ENCODE assay signal across 25 mouse cellular contexts in the genomic region with DNA sequence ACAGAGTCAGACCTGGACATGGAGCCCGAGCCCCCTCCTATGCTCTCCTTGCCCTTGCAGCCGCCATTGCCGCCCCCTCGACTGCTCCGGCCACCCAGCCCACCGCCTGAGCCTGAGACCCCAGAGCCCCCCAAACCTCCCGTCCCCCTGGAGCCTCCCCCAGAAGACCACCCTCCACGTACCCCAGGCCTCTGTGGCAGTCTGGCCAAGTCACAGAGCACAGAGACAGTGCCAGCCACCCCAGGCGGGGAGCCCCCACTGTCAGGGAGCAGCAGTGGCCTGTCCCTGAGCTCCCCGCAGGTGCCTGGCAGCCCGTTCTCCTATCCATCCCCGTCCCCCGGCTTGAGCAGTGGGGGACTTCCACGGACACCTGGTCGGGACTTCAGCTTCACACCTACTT. TPM values are rescaled to one million over a fixed set of nuclear protein-coding genes. Genes with fewer than 3 reads are reported as not detected.
"Had no signal": no experiment of that assay in that cellular context is flagged by ENCODE, and none has a peak within 500 bp of the region (broad histone marks: within the 10 kb centered on the region; RNA-seq: fewer than 3 reads in every experiment).

No protein-coding gene starts in this region.

- H3K9ac ChIP-seq: liver, postnatal 0 days; lung, embryonic 15.5 days; midbrain, embryonic 13.5 days; midbrain, embryonic 15.5 days; neural tube, embryonic 12.5 days had no signal

- DNase-seq: liver, postnatal 0 days; lung, adult 2 months; lung, postnatal 14 days; lung, postnatal 36 days; right cerebral cortex, postnatal 25 days; right cerebral cortex, postnatal 4 days; spleen, adult 18-20 months; thymus, adult 18-20 months; thymus, postnatal 14 days; thymus, postnatal 36 days had no signal

- H3K4me3 ChIP-seq: lung, embryonic 15.5 days; megakaryocyte, embryonic 14.5 days; midbrain, embryonic 13.5 days; midbrain, embryonic 15.5 days; neural tube, embryonic 12.5 days had no signal

- H3K27me3 ChIP-seq: lung, embryonic 15.5 days; megakaryocyte, embryonic 14.5 days; midbrain, embryonic 13.5 days; midbrain, embryonic 15.5 days; neural tube, embryonic 12.5 days had no signal

- H3K9me3 ChIP-seq: lung, embryonic 15.5 days; megakaryocyte, embryonic 14.5 days; midbrain, embryonic 13.5 days; midbrain, embryonic 15.5 days; neural tube, embryonic 12.5 days had no signal

- H3K27ac ChIP-seq: lung, embryonic 15.5 days; macrophage; midbrain, embryonic 13.5 days; midbrain, embryonic 15.5 days; neural tube, embryonic 12.5 days had no signal

- H3K4me1 ChIP-seq: lung, embryonic 15.5 days; midbrain, embryonic 13.5 days; midbrain, embryonic 15.5 days; neural tube, embryonic 12.5 days had no signal

- H3K4me2 ChIP-seq: lung, embryonic 15.5 days; midbrain, embryonic 11.5 days; midbrain, embryonic 13.5 days; midbrain, embryonic 15.5 days; neural tube, embryonic 12.5 days had no signal

- ATAC-seq: liver, postnatal 0 days; lung, postnatal 0 days; midbrain, embryonic 13.5 days; midbrain, embryonic 15.5 days had no signal

RNA-seq across cellular contexts. Expression of gene Hpd, which starts 22.7 kb away (rescaled TPM):
- total RNA-seq: megakaryocyte progenitor cell, adult 5-6 weeks; midbrain, postnatal 0 days; monocyte, adult 5-6 weeks; neutrophil, adult 5-6 weeks had no signal
- polyA plus RNA-seq: lung, embryonic 15.5 days; lung, postnatal 0 days; macrophage; midbrain, embryonic 11.5 days; midbrain, embryonic 13.5 days; midbrain, embryonic 15.5 days; midbrain, postnatal 0 days; neural tube, embryonic 12.5 days; neural tube, embryonic 14.5 days; stomach, embryonic 14.5 days; thymus, postnatal 0 days had no signal
